Mouse (Mus musculus) G1E (cell line): ENCODE results near the gene Dhrs1. TPM values are rescaled to one million over a fixed set of nuclear protein-coding genes. Genes with fewer than 3 reads are reported as not detected.

ENCODE experiments used
- ATAC-seq: 2 replicates; pipeline ENCODE4 v1.8.0; 2016; ENCODE audit warnings: mild to moderate bottlenecking; ENCODE audit not compliant: insufficient number of reproducible peaks, poor library complexity, low FRiP score, severe bottlenecking; ENCODE audit errors: extremely low read depth
- DNase-seq: peaks from one replicate; pipeline ENCODE4 v3.0.0; 2012; ENCODE audit warnings: low spot score
- H3K27me3 ChIP-seq: 2 replicates; pipeline ENCODE4 v1.6.1; 2012; ENCODE audit warnings: mild to moderate bottlenecking, low read length, inconsistent platforms; ENCODE audit not compliant: insufficient read depth
- H3K36me3 ChIP-seq: replicated peaks from 2 replicates; pipeline ENCODE3; 2012; ENCODE audit warnings: mild to moderate bottlenecking, inconsistent platforms
- H3K4me1 ChIP-seq: 2 replicates; pipeline ENCODE4 v1.6.1; 2012; ENCODE audit warnings: low read depth, low read length, inconsistent platforms, mixed read lengths; ENCODE audit not compliant: insufficient read depth
- H3K4me3 ChIP-seq: 2 replicates; pipeline ENCODE4 v1.5.1; 2012; ENCODE audit warnings: low read depth, mild to moderate bottlenecking, inconsistent platforms, low read length, moderate library complexity, mixed read lengths
- H3K9me3 ChIP-seq: replicated peaks from 2 replicates; pipeline ENCODE4 v1.6.1; 2012; ENCODE audit warnings: inconsistent platforms
- CTCF ChIP-seq: IDR thresholded peaks from 2 replicates; pipeline ENCODE4 v1.5.1; 2012; ENCODE audit warnings: low read depth, low read length, inconsistent platforms, mixed read lengths
- GATA1 ChIP-seq: IDR thresholded peaks from 2 replicates; pipeline ENCODE4 v1.6.1; 2012; ENCODE audit warnings: borderline replicate concordance, low read length, inconsistent platforms, mixed read lengths
- GATA2 ChIP-seq: IDR thresholded peaks from 2 replicates; pipeline ENCODE4 v1.6.1; 2012; ENCODE audit warnings: low read depth, low read length, inconsistent platforms, borderline replicate concordance
- POLR2AphosphoS5 ChIP-seq: IDR thresholded peaks from 2 replicates; pipeline ENCODE4 v1.6.1; 2012; ENCODE audit warnings: low read depth, low read length, inconsistent platforms; ENCODE audit not compliant: insufficient replicate concordance
- TAL1 ChIP-seq: conservative IDR thresholded peaks from 2 replicates; pipeline ENCODE4 v1.6.1; 2012; ENCODE audit warnings: low read depth, low read length, inconsistent platforms, mixed read lengths
- polyA plus RNA-seq: library from polyadenylated mRNA; stranded (reverse); fragments of >175 nt; gene quantifications from 2 replicates; pipeline ENCODE4 v1.2.3, GENCODE M21; 2012
- total RNA-seq, 2 experiments: library from RNA; stranded (forward) in 1 of 2; stranded (reverse) in 1 of 2; fragments of 200-1000 nt in 1 of 2; fragments of >200 nt in 1 of 2; fragmentation: Nextera tagmentation in 1 of 2; gene quantifications; 2 replicates each; pipeline ENCODE4 v1.2.3; 2014 to 2017

The Dhrs1 gene
- total and polyA plus RNA-seq, 3 experiments = 6.5 to 86.7 (median 39.3) TPM

- Histone ChIP-seq H3K9me3 (no peaks in the 10 kb centered on the region), H3K36me3 (peaks cover 56% of the 10 kb centered on the region), H3K4me3 (no peak overlapping the region), H3K27me3 (no peaks in the 10 kb centered on the region), H3K4me1 (peaks cover 65% of the 10 kb centered on the region)
- no peak for DNase-seq
- TF ChIP-seq POLR2AphosphoS5 = no peak
- no peak for TF ChIP-seq TAL1
- TF ChIP-seq GATA2 = no peak
- TF ChIP-seq GATA1 = no peak
- no peak for TF ChIP-seq CTCF
- ATAC-seq = no peak
These were observed 25.8 kb downstream of the Dhrs1 start for GRCm38 (mm10) chr14:55719737-55720136.

GRCm38 (mm10) chr14:55716884-55717283, 28.6 kb downstream of the Dhrs1 start:
- H3K9me3 ChIP-seq = no peaks in the 10 kb centered on the region
- no peak for ATAC-seq
- H3K4me1 ChIP-seq = peaks cover 67% of the 10 kb centered on the region
- peaks cover 56% of the 10 kb centered on the region for H3K36me3 ChIP-seq
- H3K4me3 ChIP-seq = no peak overlapping the region
- H3K27me3 ChIP-seq = no peaks in the 10 kb centered on the region
- TF ChIP-seq POLR2AphosphoS5 (no peak), TAL1 (no peak), CTCF (no peak), GATA1 (no peak), GATA2 (no peak)
- DNase-seq = no peak

- no peak for TF ChIP-seq POLR2AphosphoS5
- no peak for TF ChIP-seq TAL1
- TF ChIP-seq GATA1 = no peak
- TF ChIP-seq GATA2 = no peak
- no peak for TF ChIP-seq CTCF
- peaks cover 61% of the 10 kb centered on the region for H3K36me3 ChIP-seq
- no peaks in the 10 kb centered on the region for H3K9me3 ChIP-seq
- ATAC-seq = no peak
- H3K4me1 ChIP-seq = peaks cover 69% of the 10 kb centered on the region
- H3K27me3 ChIP-seq = no peaks in the 10 kb centered on the region
- no peak for DNase-seq
- no peak overlapping the region for H3K4me3 ChIP-seq
These were observed 29.2 kb downstream of the Dhrs1 start for GRCm38 (mm10) chr14:55716271-55716670.

DNA sequence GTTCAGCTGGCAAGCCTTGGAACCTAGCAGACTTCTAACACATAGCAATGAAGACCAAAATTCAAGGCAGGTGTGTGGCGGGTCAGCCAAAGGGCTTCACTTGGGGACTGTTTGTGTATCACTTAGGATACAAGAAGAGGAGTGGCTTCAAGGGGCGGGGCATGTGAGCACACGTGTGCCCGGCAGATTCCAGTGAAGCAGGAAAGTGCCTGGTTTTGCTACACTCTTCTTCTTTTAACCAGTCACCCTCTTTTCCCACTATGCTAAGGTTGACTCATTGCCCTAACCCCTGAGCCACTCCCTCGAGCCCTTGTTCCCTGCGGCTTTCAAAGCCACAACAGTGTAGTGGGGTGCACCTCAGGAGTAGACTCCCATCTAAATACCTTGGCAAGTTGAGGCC, 30.6 kb downstream of the Dhrs1 start:
- H3K4me3 ChIP-seq = no peak overlapping the region
- peaks cover 57% of the 10 kb centered on the region for H3K36me3 ChIP-seq
- TF ChIP-seq POLR2AphosphoS5 = no peak
- no peak for TF ChIP-seq CTCF
- no peak for TF ChIP-seq GATA1
- TF ChIP-seq GATA2 = no peak
- no peak for TF ChIP-seq TAL1
- H3K9me3 ChIP-seq = no peaks in the 10 kb centered on the region
- H3K4me1 ChIP-seq = peaks cover 65% of the 10 kb centered on the region
- no peaks in the 10 kb centered on the region for H3K27me3 ChIP-seq
- ATAC-seq = no peak; the same call in 1 of the 2 replicates
- no peak for DNase-seq

- Histone ChIP-seq H3K4me1 (peaks cover 72% of the 10 kb centered on the region), H3K4me3 (peak within 1 kb of the TSS; percentile 75), H3K36me3 (peaks cover 57% of the 10 kb centered on the region), H3K9me3 (no peaks in the 10 kb centered on the region), H3K27me3 (no peaks in the 10 kb centered on the region)
- DNase-seq (no peak), ATAC-seq (no peak)
- TF ChIP-seq POLR2AphosphoS5 = no peak
- no peak for TF ChIP-seq GATA1
- TF ChIP-seq GATA2 = no peak
- TF ChIP-seq TAL1 = no peak
- no peak for TF ChIP-seq CTCF
These were observed 31.8 kb downstream of the Dhrs1 start, which contains the start of gene Tgm1 for GRCm38 (mm10) chr14:55713729-55714122. Tgm1 (minus strand) TSS chr14:55713926.

DNA sequence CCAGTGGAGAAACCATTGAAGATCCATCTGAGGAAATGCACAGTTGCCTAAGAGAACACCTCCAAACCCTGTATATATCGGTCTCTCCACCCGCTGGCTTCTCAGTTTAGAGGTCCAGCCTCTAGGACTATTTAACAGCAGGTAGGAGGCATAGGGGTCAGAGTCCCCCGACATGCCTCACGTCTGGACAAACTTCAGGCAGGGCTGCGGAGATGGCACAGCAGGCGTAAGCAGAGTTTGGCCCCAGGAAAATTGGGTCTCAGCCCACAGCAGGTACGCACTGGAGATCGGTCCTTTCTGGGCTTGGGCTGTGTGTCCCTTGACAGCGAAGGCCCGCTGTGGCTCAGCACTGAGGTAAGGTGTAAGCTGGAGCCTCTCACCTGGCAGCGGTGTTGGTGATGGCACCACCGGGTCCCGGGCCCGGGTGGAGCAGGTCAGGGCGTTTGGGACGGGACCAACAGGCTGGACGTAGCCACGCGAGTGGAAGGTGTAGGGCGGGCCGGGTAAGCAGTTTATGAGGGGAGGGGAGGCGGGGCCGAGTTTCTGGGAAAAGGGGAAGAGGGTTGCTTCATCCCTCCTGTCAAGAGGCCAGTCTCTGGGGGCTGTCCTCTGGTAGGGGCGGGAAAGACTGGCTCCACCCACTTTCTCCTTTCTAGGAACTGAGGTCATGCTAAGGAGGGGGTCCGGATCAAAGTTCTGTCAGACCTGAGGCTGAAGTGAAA, 32.3 kb downstream of the Dhrs1 start:
- peaks cover 76% of the 10 kb centered on the region for H3K4me1 ChIP-seq
- ATAC-seq (peak; percentile 69), DNase-seq (peak; percentile 78)
- H3K4me3 ChIP-seq = peak overlapping the region; percentile 75
- no peaks in the 10 kb centered on the region for H3K9me3 ChIP-seq
- TF ChIP-seq GATA1 = no peak
- no peak for TF ChIP-seq GATA2
- no peak for TF ChIP-seq TAL1
- no peak for TF ChIP-seq POLR2AphosphoS5
- TF ChIP-seq CTCF = no peak
- H3K36me3 ChIP-seq = peaks cover 55% of the 10 kb centered on the region
- H3K27me3 ChIP-seq = no peaks in the 10 kb centered on the region
